Mouse (Mus musculus): Measurements from ENCODE around the gene Rhoa. TPM values are rescaled to one million over a fixed set of nuclear protein-coding genes. Genes with fewer than 3 reads are reported as not detected.

Rhoa gene
- total and polyA plus RNA-seq, 3 experiments: 136 to 426 (median 235) TPM

- Histone ChIP-seq H3K36me3 (replicated peaks) (peaks cover 42% of the 10 kb centered on the region), H3K4me1 (ENCODE audit: insufficient read depth, low read depth, low read length) (peaks cover 67% of the 10 kb centered on the region), H3K9me3 (replicated peaks) (no peaks in the 10 kb centered on the region), H3K27me3 (ENCODE audit: insufficient read depth, low read length) (no peaks in the 10 kb centered on the region), H3K4me3 (ENCODE audit: low read depth, low read length) (peak overlapping the region; percentile 91)
- DNase-seq (ENCODE audit: low spot score) (peak; percentile 69), ATAC-seq (ENCODE audit: extremely low read depth, insufficient number of reproducible peaks, low FRiP score, poor library complexity, severe bottlenecking) (peak; percentile 28)
- TF ChIP-seq GATA1 (IDR thresholded peaks at IDR 0.05; ENCODE audit: borderline replicate concordance, low read length) (no peak), GATA2 (IDR thresholded peaks at IDR 0.05; ENCODE audit: borderline replicate concordance, low read depth, low read length) (no peak), POLR2AphosphoS5 (IDR thresholded peaks at IDR 0.05; ENCODE audit: insufficient replicate concordance, low read depth, low read length) (peak; percentile 90), TAL1 (conservative IDR thresholded peaks at IDR 0.05; ENCODE audit: low read depth, low read length) (peak; percentile 98), CTCF (IDR thresholded peaks at IDR 0.05; ENCODE audit: low read depth, low read length) (no peak)
These were observed 34.6 kb downstream of the Rhoa start for GRCm38 (mm10) chr9:108340258-108341138.

- Histone ChIP-seq H3K27me3 (ENCODE audit: insufficient read depth, low read length) (no peaks in the 10 kb centered on the region), H3K4me1 (ENCODE audit: insufficient read depth, low read depth, low read length) (peaks cover 70% of the 10 kb centered on the region), H3K9me3 (replicated peaks) (no peaks in the 10 kb centered on the region), H3K4me3 (ENCODE audit: low read depth, low read length) (peak overlapping the region; percentile 91), H3K36me3 (replicated peaks) (peaks cover 36% of the 10 kb centered on the region)
- TF ChIP-seq GATA1 (IDR thresholded peaks at IDR 0.05; ENCODE audit: borderline replicate concordance, low read length) (no peak), GATA2 (IDR thresholded peaks at IDR 0.05; ENCODE audit: borderline replicate concordance, low read depth, low read length) (no peak), POLR2AphosphoS5 (IDR thresholded peaks at IDR 0.05; ENCODE audit: insufficient replicate concordance, low read depth, low read length) (no peak; the same call in 1 of the 2 replicates), CTCF (IDR thresholded peaks at IDR 0.05; ENCODE audit: low read depth, low read length) (no peak), TAL1 (conservative IDR thresholded peaks at IDR 0.05; ENCODE audit: low read depth, low read length) (no peak)
- no peak for DNase-seq (ENCODE audit: low spot score)
- ATAC-seq (ENCODE audit: extremely low read depth, insufficient number of reproducible peaks, low FRiP score, poor library complexity, severe bottlenecking): no peak
These were observed 35.2 kb downstream of the Rhoa start for GRCm38 (mm10) chr9:108341139-108341475.

GRCm38 (mm10) chr9:108341801-108342200, 35.9 kb downstream of the Rhoa start:
- peaks cover 34% of the 10 kb centered on the region for H3K36me3 ChIP-seq (replicated peaks)
- peaks cover 72% of the 10 kb centered on the region for H3K4me1 ChIP-seq (ENCODE audit: insufficient read depth, low read depth, low read length)
- peak overlapping the region; percentile 55; the same call in 1 of the 2 replicates for H3K4me3 ChIP-seq (ENCODE audit: low read depth, low read length)
- no peaks in the 10 kb centered on the region for H3K27me3 ChIP-seq (ENCODE audit: insufficient read depth, low read length)
- TF ChIP-seq POLR2AphosphoS5 (IDR thresholded peaks at IDR 0.05; ENCODE audit: insufficient replicate concordance, low read depth, low read length): no peak
- no peak for TF ChIP-seq GATA2 (IDR thresholded peaks at IDR 0.05; ENCODE audit: borderline replicate concordance, low read depth, low read length)
- no peak for TF ChIP-seq GATA1 (IDR thresholded peaks at IDR 0.05; ENCODE audit: borderline replicate concordance, low read length)
- no peak for TF ChIP-seq CTCF (IDR thresholded peaks at IDR 0.05; ENCODE audit: low read depth, low read length)
- TF ChIP-seq TAL1 (conservative IDR thresholded peaks at IDR 0.05; ENCODE audit: low read depth, low read length): no peak
- no peak for DNase-seq (ENCODE audit: low spot score)
- no peak for ATAC-seq (ENCODE audit: extremely low read depth, insufficient number of reproducible peaks, low FRiP score, poor library complexity, severe bottlenecking)
- no peaks in the 10 kb centered on the region for H3K9me3 ChIP-seq (replicated peaks)

- peaks cover 75% of the 10 kb centered on the region for H3K4me1 ChIP-seq (ENCODE audit: insufficient read depth, low read depth, low read length)
These were observed 36.4 kb downstream of the Rhoa start for GRCm38 (mm10) chr9:108342301-108342831.

DNA sequence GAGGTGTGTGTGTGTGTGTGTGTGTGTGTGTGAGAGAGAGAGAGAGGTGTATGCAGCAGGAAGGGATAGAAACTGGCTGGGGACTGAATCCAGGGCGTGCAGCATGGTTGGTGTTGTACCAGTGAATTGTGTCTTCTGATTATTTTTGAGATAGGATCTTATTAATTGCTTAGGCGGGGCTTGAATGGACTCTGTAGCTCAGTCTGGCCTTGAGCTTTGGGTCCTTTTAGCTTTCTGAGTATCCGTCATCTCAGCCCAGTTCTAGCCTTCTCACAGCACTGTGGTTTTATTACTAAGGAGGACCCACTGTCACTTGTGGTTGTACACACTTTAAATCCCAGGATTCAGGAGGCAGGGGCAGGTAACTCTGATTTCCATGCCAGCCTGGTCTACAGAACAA, 37.4 kb downstream of the Rhoa start:
- no peak for ATAC-seq (ENCODE audit: extremely low read depth, insufficient number of reproducible peaks, low FRiP score, poor library complexity, severe bottlenecking)
- DNase-seq (ENCODE audit: low spot score): no peak

More at GRCm38 (mm10) chr9:108342301-108342831, 36.4 kb downstream of the Rhoa start:
- H3K27me3 ChIP-seq (ENCODE audit: insufficient read depth, low read length): no peaks in the 10 kb centered on the region
- DNase-seq (ENCODE audit: low spot score) (no peak), ATAC-seq (ENCODE audit: extremely low read depth, insufficient number of reproducible peaks, low FRiP score, poor library complexity, severe bottlenecking) (no peak)
- no peaks in the 10 kb centered on the region for H3K9me3 ChIP-seq (replicated peaks)
- peaks cover 34% of the 10 kb centered on the region for H3K36me3 ChIP-seq (replicated peaks)
- TF ChIP-seq POLR2AphosphoS5 (IDR thresholded peaks at IDR 0.05; ENCODE audit: insufficient replicate concordance, low read depth, low read length) (no peak; the same call in 1 of the 2 replicates), GATA2 (IDR thresholded peaks at IDR 0.05; ENCODE audit: borderline replicate concordance, low read depth, low read length) (no peak), GATA1 (IDR thresholded peaks at IDR 0.05; ENCODE audit: borderline replicate concordance, low read length) (no peak), CTCF (IDR thresholded peaks at IDR 0.05; ENCODE audit: low read depth, low read length) (no peak), TAL1 (conservative IDR thresholded peaks at IDR 0.05; ENCODE audit: low read depth, low read length) (no peak)
- H3K4me3 ChIP-seq (ENCODE audit: low read depth, low read length): no peak overlapping the region; the same call in 1 of the 2 replicates

DNA sequence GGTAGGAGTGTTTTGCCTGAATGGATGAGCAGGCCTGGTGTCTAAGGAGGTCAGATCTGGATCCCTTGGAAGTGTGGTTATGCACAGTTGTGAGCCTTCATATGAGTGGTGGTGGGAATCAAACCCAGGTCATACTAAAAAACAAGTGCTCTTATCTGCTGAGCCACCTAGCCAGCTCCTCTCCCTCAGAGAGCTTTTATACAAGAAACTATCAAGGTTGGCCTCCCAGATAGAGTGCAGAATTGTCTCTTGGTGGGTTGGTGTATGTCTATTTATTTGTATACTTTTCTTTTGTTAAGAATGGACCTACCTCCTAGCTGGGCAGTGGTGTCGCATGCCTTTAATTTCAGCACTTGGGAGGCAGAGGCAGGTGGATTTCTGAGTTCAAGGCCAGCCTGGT, 37.9 kb downstream of the Rhoa start:
- DNase-seq (ENCODE audit: low spot score) (no peak), ATAC-seq (ENCODE audit: extremely low read depth, insufficient number of reproducible peaks, low FRiP score, poor library complexity, severe bottlenecking) (no peak)
- Histone ChIP-seq H3K36me3 (replicated peaks) (peaks cover 26% of the 10 kb centered on the region), H3K4me1 (ENCODE audit: insufficient read depth, low read depth, low read length) (peaks cover 64% of the 10 kb centered on the region), H3K9me3 (replicated peaks) (no peaks in the 10 kb centered on the region), H3K4me3 (ENCODE audit: low read depth, low read length) (no peak overlapping the region), H3K27me3 (ENCODE audit: insufficient read depth, low read length) (no peaks in the 10 kb centered on the region)
- TF ChIP-seq TAL1 (conservative IDR thresholded peaks at IDR 0.05; ENCODE audit: low read depth, low read length) (peak; percentile 35; the same call in 1 of the 2 replicates), POLR2AphosphoS5 (IDR thresholded peaks at IDR 0.05; ENCODE audit: insufficient replicate concordance, low read depth, low read length) (no peak)

More for the DNA sequence above, 37.4 kb downstream of the Rhoa start:
- peaks cover 29% of the 10 kb centered on the region for H3K36me3 ChIP-seq (replicated peaks)
- no peak overlapping the region; the same call in 1 of the 2 replicates for H3K4me3 ChIP-seq (ENCODE audit: low read depth, low read length)
- H3K4me1 ChIP-seq (ENCODE audit: insufficient read depth, low read depth, low read length): peaks cover 67% of the 10 kb centered on the region
- no peaks in the 10 kb centered on the region for H3K9me3 ChIP-seq (replicated peaks)
- no peaks in the 10 kb centered on the region for H3K27me3 ChIP-seq (ENCODE audit: insufficient read depth, low read length)
- TF ChIP-seq TAL1 (conservative IDR thresholded peaks at IDR 0.05; ENCODE audit: low read depth, low read length) (no peak), GATA2 (IDR thresholded peaks at IDR 0.05; ENCODE audit: borderline replicate concordance, low read depth, low read length) (no peak), POLR2AphosphoS5 (IDR thresholded peaks at IDR 0.05; ENCODE audit: insufficient replicate concordance, low read depth, low read length) (no peak)
